Mouse (Mus musculus) embryonic facial prominence, embryonic 15.5 days (tissue): ENCODE measurements around the gene Ccdc74a. TPM values are rescaled to one million over a fixed set of nuclear protein-coding genes. Genes with fewer than 3 reads are reported as not detected.
A peak's percentile ranks its signal among the peaks of the same experiment; 100 is the strongest.

Experiments
- ATAC-seq: fragments of 200-750 bp; cut with Nextera tagmentation; 2 replicates; pipeline ENCODE4 v1.8.0; 2017; ENCODE audit warnings: low read depth, moderate TSS enrichment; ENCODE audit not compliant: insufficient number of reproducible peaks, low FRiP score, low TSS enrichment
- H3K27ac ChIP-seq: fragments of 300-500 bp; sonication (generic); replicated peaks from 2 replicates; pipeline ENCODE4 v1.5.1; 2015; ENCODE audit warnings: mild to moderate bottlenecking, inconsistent platforms
- H3K27me3 ChIP-seq: fragments of 300-500 bp; sonication (generic); 2 replicates; pipeline ENCODE4 v1.6.1; 2015; ENCODE audit warnings: inconsistent platforms
- H3K36me3 ChIP-seq: fragments of 300-500 bp; sonication (generic); 2 replicates; pipeline ENCODE4 v1.6.1; 2015; ENCODE audit warnings: mild to moderate bottlenecking, inconsistent platforms
- H3K4me1 ChIP-seq: fragments of 300-500 bp; sonication (generic); 2 replicates; pipeline ENCODE4 v1.6.1; 2015; ENCODE audit warnings: inconsistent platforms
- H3K4me2 ChIP-seq: fragments of 300-500 bp; sonication (generic); replicated peaks from 2 replicates; pipeline ENCODE4 v1.6.1; 2015; ENCODE audit warnings: mild to moderate bottlenecking, inconsistent platforms
- H3K4me3 ChIP-seq: fragments of 300-500 bp; sonication (generic); replicated peaks from 2 replicates; pipeline ENCODE4 v1.5.1; 2015; ENCODE audit warnings: mild to moderate bottlenecking, inconsistent platforms
- H3K9ac ChIP-seq: fragments of 300-500 bp; sonication (generic); 2 replicates; pipeline ENCODE4 v1.6.1; 2015; ENCODE audit warnings: inconsistent platforms
- H3K9me3 ChIP-seq: fragments of 300-500 bp; sonication (generic); replicated peaks from 2 replicates; pipeline ENCODE4 v1.6.1; 2016; ENCODE audit warnings: inconsistent platforms
- WGBS: fragments of 180-500 bp; shearing (Covaris S2); methylation state at CpG from one replicate; pipeline ENCODE4 v1.1.7; 2015; 5-methylcytosine and 5-hydroxymethylcytosine counted together
- polyA plus RNA-seq: library from polyadenylated mRNA; unstranded; fragments of >200 nt; fragmentation: Nextera tagmentation; extraction: Ambion mirVana; gene quantifications from 2 replicates; pipeline ENCODE4 v1.2.1, GENCODE M21; 2015

Gene Ccdc74a
- polyA plus RNA-seq, 1 experiment from 2014 or later = 15.4 TPM

- no peaks in the 10 kb centered on the region for H3K9me3 ChIP-seq
- 0 out of 2 replicates have a peak, but pooled peaks have one; percentile 47 for ATAC-seq
- no peaks in the 10 kb centered on the region for H3K27me3 ChIP-seq
- H3K4me3 ChIP-seq = no peak overlapping the region
- H3K9ac ChIP-seq = no peak overlapping the region
- H3K27ac ChIP-seq = no peak overlapping the region
- H3K4me1 ChIP-seq = peaks cover 2% of the 10 kb centered on the region
- WGBS = 73% methylated on average over 8 of the region's 8 CpGs
- H3K4me2 ChIP-seq = no peak overlapping the region
- H3K36me3 ChIP-seq = peaks cover 76% of the 10 kb centered on the region
Observed at GRCm38 (mm10) chr16:17625488-17626268, 20.6 kb upstream of the Ccdc74a start.

- Histone ChIP-seq H3K4me2 (no peak overlapping the region), H3K9ac (no peak overlapping the region), H3K27ac (no peak overlapping the region), H3K27me3 (no peaks in the 10 kb centered on the region), H3K4me1 (no peaks in the 10 kb centered on the region), H3K4me3 (no peak overlapping the region), H3K36me3 (peaks cover 76% of the 10 kb centered on the region), H3K9me3 (no peaks in the 10 kb centered on the region)
- 95% methylated on average over 5 of the region's 5 CpGs for WGBS
- ATAC-seq = no peak
Observed at GRCm38 (mm10) chr16:17626269-17626555, 20.1 kb upstream of the Ccdc74a start.

- Histone ChIP-seq H3K4me1 (no peaks in the 10 kb centered on the region), H3K4me3 (no peak overlapping the region), H3K27ac (no peak overlapping the region), H3K27me3 (no peaks in the 10 kb centered on the region), H3K9me3 (no peaks in the 10 kb centered on the region), H3K36me3 (peaks cover 81% of the 10 kb centered on the region), H3K4me2 (no peak overlapping the region), H3K9ac (no peak overlapping the region)
- no peak for ATAC-seq
- 97% methylated on average over 2 of the region's 2 CpGs for WGBS
Observed at GRCm38 (mm10) chr16:17632580-17632979, 13.7 kb upstream of the Ccdc74a start.

GRCm38 (mm10) chr16:17633481-17634181 is 12.6 kb upstream of the Ccdc74a start:
- H3K4me2 ChIP-seq = no peak overlapping the region
- H3K27me3 ChIP-seq = no peaks in the 10 kb centered on the region
- no peaks in the 10 kb centered on the region for H3K9me3 ChIP-seq
- H3K36me3 ChIP-seq = peaks cover 81% of the 10 kb centered on the region
- H3K9ac ChIP-seq = no peak overlapping the region
- no peak overlapping the region for H3K27ac ChIP-seq
- no peak; the same call in 1 of the 2 replicates for ATAC-seq
- H3K4me1 ChIP-seq = no peaks in the 10 kb centered on the region
- no peak overlapping the region for H3K4me3 ChIP-seq
- WGBS = 75% methylated on average over 8 of the region's 8 CpGs

GRCm38 (mm10) chr16:17636904-17637303 is 9.4 kb upstream of the Ccdc74a start:
- WGBS = 80% methylated on average over 2 of the region's 2 CpGs

GRCm38 (mm10) chr16:17637610-17638009 is 8.7 kb upstream of the Ccdc74a start:
- ATAC-seq = no peak
- Histone ChIP-seq H3K27ac (no peak overlapping the region), H3K4me2 (no peak overlapping the region), H3K9ac (no peak overlapping the region), H3K9me3 (no peaks in the 10 kb centered on the region), H3K36me3 (peaks cover 81% of the 10 kb centered on the region), H3K4me3 (no peak overlapping the region), H3K4me1 (no peaks in the 10 kb centered on the region), H3K27me3 (no peaks in the 10 kb centered on the region)
- WGBS = 70% methylated on average over 2 of the region's 2 CpGs

More at GRCm38 (mm10) chr16:17636904-17637303, 9.4 kb upstream of the Ccdc74a start:
- Histone ChIP-seq H3K9me3 (no peaks in the 10 kb centered on the region), H3K36me3 (peaks cover 81% of the 10 kb centered on the region), H3K4me1 (no peaks in the 10 kb centered on the region), H3K4me2 (no peak overlapping the region), H3K9ac (no peak overlapping the region), H3K27ac (no peak overlapping the region), H3K4me3 (no peak overlapping the region), H3K27me3 (no peaks in the 10 kb centered on the region)
- ATAC-seq = no peak

- Histone ChIP-seq H3K4me1 (no peaks in the 10 kb centered on the region), H3K27ac (no peak overlapping the region), H3K4me2 (no peak overlapping the region), H3K9ac (no peak overlapping the region), H3K27me3 (no peaks in the 10 kb centered on the region), H3K9me3 (no peaks in the 10 kb centered on the region), H3K36me3 (peaks cover 81% of the 10 kb centered on the region), H3K4me3 (no peak overlapping the region)
- no peak for ATAC-seq
- 89% methylated on average over 9 of the region's 9 CpGs for WGBS
Observed at GRCm38 (mm10) chr16:17638036-17638628, 8.1 kb upstream of the Ccdc74a start.

- peaks cover 78% of the 10 kb centered on the region for H3K36me3 ChIP-seq
- H3K9ac ChIP-seq = no peak overlapping the region
- no peak overlapping the region for H3K27ac ChIP-seq
- 92% methylated on average over 3 of the region's 3 CpGs for WGBS
- no peak for ATAC-seq
- no peak overlapping the region for H3K4me2 ChIP-seq
- no peaks in the 10 kb centered on the region for H3K9me3 ChIP-seq
- H3K4me3 ChIP-seq = no peak overlapping the region
- no peaks in the 10 kb centered on the region for H3K27me3 ChIP-seq
- no peaks in the 10 kb centered on the region for H3K4me1 ChIP-seq
Observed at GRCm38 (mm10) chr16:17639081-17639480, 7.2 kb upstream of the Ccdc74a start.

- ATAC-seq = no peak
- WGBS = 94% methylated on average over 6 of the region's 6 CpGs
- no peak overlapping the region for H3K9ac ChIP-seq
- no peaks in the 10 kb centered on the region for H3K9me3 ChIP-seq
- no peaks in the 10 kb centered on the region for H3K27me3 ChIP-seq
- no peak overlapping the region for H3K4me2 ChIP-seq
- peaks cover 72% of the 10 kb centered on the region for H3K36me3 ChIP-seq
- no peak overlapping the region for H3K4me3 ChIP-seq
- H3K4me1 ChIP-seq = no peaks in the 10 kb centered on the region
- H3K27ac ChIP-seq = no peak overlapping the region
Observed at GRCm38 (mm10) chr16:17639951-17640350, 6.3 kb upstream of the Ccdc74a start.

- Histone ChIP-seq H3K27ac (no peak overlapping the region), H3K4me3 (no peak overlapping the region), H3K4me2 (no peak overlapping the region), H3K27me3 (no peaks in the 10 kb centered on the region), H3K36me3 (peaks cover 71% of the 10 kb centered on the region), H3K9me3 (no peaks in the 10 kb centered on the region), H3K9ac (no peak overlapping the region), H3K4me1 (no peaks in the 10 kb centered on the region)
- WGBS = 87% methylated on average over 9 of the region's 9 CpGs
- no peak for ATAC-seq
Observed at GRCm38 (mm10) chr16:17640706-17641105, 5.6 kb upstream of the Ccdc74a start.

- no peak overlapping the region for H3K9ac ChIP-seq
- WGBS = 83% methylated on average over 6 of the region's 6 CpGs
- H3K36me3 ChIP-seq = peaks cover 66% of the 10 kb centered on the region
Observed at GRCm38 (mm10) chr16:17641301-17641700, 5.0 kb upstream of the Ccdc74a start.

More at GRCm38 (mm10) chr16:17641301-17641700, 5.0 kb upstream of the Ccdc74a start:
- ATAC-seq = no peak
- Histone ChIP-seq H3K27ac (no peak overlapping the region), H3K27me3 (no peaks in the 10 kb centered on the region), H3K9me3 (no peaks in the 10 kb centered on the region), H3K4me3 (no peak overlapping the region), H3K4me1 (peaks cover 5% of the 10 kb centered on the region; the same call in 1 of the 2 replicates), H3K4me2 (no peak overlapping the region)
